Mouse (Mus musculus): ENCODE measurements at regions not wholly inside any gene's neighbourhood (a gene's known extent, or its start where the extent isn't known, plus 50 kb on each side); places are given as distances from the start of the nearest gene placed in this dataset.
A peak's percentile ranks its signal among the peaks of the same experiment; 100 is the strongest.

DNA sequence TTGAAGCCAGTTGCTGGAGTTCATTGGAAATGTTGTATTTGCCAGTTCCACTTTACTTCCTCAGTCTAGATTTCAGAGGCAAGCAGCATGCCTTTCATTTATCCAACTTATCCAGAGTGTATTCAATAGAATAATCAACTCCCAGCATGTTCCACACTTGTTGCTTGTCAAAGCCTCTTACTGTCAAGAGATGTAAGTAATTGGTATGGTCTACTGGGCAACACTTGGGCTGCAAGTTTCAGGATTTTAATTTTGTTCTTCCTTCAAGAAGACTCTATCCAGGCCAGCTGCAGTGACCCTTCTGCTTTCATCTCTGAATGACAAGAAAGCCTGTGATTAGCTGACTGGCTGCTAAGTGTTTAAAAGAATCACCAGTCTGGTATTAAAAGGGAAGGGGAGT is 3131.6 kb upstream of the Lrrc6 start:
- no peak for DNase-seq

DNA sequence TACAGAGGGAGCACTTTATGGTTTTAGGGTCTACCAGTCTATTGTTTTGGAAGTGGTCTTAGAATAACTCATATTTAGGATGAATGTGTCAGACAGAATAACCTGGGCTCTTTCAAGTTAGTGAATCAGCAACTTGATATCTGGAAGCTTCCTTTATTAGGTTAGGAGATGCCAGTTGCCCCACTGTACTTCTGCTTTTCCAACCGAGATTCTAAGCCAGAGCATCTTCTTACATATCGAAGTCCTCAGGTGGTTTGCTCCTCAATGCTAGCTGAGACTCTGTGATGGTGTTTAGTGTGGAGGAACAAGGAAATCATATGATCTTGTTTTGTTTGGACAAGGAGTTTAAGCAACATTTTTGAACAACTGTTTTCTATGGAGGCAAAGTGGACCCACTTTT is 3117.3 kb upstream of the Lrrc6 start:
- DNase-seq = no peak

- no peak for DNase-seq
These were observed 3113.3 kb upstream of the Lrrc6 start for GRCm38 (mm10) chr15:69614048-69614447.

- no peak for DNase-seq
These were observed 3090.7 kb upstream of the Lrrc6 start for GRCm38 (mm10) chr15:69591219-69592006.

GRCm38 (mm10) chr15:69588084-69588483 is 3087.4 kb upstream of the Lrrc6 start:
- DNase-seq = no peak

- DNase-seq = peak; percentile 4
These were observed 3076.0 kb upstream of the Lrrc6 start for GRCm38 (mm10) chr15:69576742-69577141.

- DNase-seq = peak; percentile 34
These were observed 3075.0 kb upstream of the Lrrc6 start for GRCm38 (mm10) chr15:69575611-69576153.

GRCm38 (mm10) chr15:69554171-69554570 is 3053.5 kb upstream of the Lrrc6 start:
- DNase-seq = no peak

DNA sequence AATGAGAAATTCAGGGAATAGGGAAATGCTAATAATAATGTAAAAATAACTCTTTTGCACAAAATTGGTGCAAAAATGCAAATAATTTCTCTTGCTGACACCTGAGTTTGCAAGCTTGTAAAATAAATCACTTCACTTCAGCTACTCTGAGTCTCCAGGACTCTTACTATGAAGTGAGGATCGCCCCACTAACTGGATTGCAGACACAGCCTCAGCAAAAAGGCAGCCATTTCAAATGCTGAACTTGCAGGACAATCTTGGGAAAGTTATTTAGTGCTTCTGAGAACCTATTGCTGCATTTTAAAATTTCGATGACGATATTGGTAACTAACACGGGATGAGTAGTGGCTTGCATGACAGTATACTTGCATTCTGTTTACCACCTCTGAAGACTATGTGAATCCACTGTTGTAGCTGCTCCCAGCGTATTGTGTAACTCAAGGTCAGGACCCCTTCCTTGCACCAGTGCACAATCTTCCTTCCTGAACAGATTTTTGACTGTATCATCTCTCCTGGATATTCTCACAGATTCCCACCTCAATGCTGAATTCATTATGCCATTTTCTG is 3051.4 kb upstream of the Lrrc6 start:
- no peak for DNase-seq

DNA sequence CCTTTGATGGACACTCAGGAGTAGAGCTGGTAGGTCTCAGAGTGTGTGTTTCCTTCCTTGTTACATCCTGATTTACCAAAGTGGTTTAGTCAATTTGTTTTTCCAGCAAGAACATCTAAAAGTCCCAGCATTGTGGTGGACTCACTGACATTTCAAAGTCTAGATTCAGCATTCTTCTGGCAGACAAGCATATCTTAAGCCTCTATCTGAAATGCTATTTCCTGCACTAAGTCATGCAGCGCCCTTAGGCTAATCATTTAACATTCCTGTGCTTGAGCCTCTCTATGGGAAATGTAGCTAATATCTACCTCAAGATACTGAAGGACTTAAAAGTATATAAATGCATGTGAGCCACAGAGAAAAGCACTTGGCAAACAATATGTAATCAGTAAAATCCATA is 3050.3 kb upstream of the Lrrc6 start:
- DNase-seq = no peak

- DNase-seq = no peak
These were observed 3025.9 kb upstream of the Lrrc6 start for GRCm38 (mm10) chr15:69526441-69527094.

DNA sequence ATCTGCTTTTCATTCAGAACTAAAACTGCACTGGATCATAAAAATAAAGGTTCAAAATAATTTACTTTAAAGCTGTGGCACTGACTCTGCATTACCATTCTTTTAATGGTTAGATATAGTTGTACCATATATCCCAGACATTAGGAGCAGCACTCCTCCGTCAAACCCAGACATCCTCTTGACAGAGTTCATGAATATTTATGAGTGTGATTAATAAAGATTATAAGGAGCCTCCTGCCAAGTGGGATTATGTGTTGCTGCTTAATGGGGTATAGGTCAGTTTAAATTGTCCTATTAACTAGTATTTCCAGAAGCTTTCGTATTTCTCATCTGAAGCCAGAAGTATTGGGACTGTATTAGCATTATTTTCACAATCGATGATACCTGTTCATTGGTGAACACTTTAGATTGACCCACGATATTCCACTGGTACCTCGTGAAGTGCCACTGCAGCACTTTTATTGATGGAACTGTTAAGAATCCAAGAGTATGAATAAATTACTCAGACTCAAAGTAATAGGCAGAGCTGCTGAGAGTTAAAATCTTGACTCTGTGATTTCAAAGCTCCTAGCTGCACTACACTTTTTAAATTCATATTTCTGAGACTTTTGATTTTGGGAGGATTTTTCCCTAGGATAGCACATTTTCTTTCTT is 2983.8 kb upstream of the Lrrc6 start:
- DNase-seq = no peak

DNA sequence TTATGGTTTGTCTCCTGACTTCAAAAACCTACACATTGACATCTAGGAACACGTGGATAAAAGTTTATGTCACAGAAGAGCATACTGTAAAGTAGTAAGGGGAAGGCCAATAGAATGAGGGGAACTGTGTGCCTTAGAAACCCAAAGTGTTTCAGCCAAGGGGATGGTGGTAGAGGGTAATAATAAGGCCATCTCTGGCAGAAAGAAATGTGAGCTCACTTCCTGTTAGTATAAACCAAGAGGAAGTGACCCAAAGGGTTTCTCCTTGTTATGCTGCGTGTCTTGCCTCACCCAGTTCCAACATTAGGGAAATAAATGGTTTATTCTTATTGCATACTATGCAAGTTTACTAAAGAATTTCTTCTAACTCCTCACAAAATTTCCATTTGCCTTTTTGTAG is 2982.4 kb upstream of the Lrrc6 start:
- DNase-seq = no peak

DNA sequence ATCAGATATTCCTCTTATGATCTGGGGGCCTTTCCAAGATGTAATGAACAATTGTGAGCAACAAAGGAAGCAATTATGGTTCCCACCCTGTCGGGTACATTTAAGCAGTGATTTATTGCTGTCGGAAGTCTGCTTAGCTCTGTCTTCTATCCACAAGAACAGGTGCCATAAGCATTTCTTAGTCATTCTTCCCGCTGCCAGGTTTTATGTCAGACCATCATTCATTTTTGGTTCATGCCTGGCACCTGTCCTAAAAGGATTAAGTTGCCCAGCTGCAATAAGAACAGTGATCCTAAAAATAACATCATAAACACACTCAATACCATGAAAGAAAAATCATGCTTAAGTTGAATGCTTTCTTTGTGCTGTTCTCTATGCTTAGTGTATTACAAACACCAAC is 2980.4 kb upstream of the Lrrc6 start:
- no peak for DNase-seq

- no peak for DNase-seq
These were observed 2976.3 kb upstream of the Lrrc6 start for GRCm38 (mm10) chr15:69477050-69477449.

GRCm38 (mm10) chr15:69469566-69469965 is 2968.9 kb upstream of the Lrrc6 start:
- no peak for DNase-seq

DNA sequence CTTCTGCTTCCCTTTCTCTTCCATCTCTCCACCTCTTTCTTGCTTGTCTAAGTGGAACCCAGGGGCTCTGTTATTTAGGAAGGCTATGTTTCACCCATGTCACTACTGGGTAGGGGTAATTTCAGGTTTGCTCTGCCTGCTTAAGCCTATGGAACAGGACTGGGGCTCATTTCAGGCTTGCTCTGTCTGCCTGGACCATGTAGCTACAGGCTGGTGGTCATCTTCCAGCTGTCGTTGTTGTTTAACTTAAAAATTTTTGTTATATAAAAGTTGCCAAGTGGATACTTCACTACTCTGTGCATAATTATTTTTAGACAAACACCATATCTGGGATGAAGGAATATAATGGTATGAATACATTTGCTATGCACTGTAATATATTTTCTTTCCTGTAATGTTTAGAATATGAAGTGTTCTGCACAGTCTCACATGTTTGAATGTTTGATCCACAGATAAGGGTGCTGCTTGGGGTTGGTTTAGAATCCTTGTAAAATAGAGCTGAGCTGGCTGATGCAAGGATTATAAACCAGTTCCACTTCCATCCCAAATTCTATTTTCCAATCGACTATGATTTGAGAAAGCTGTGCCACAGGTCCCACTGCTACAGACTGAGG is 2960.0 kb upstream of the Lrrc6 start:
- no peak for DNase-seq

GRCm38 (mm10) chr15:69457473-69457872 is 2956.8 kb upstream of the Lrrc6 start:
- DNase-seq = no peak

DNA sequence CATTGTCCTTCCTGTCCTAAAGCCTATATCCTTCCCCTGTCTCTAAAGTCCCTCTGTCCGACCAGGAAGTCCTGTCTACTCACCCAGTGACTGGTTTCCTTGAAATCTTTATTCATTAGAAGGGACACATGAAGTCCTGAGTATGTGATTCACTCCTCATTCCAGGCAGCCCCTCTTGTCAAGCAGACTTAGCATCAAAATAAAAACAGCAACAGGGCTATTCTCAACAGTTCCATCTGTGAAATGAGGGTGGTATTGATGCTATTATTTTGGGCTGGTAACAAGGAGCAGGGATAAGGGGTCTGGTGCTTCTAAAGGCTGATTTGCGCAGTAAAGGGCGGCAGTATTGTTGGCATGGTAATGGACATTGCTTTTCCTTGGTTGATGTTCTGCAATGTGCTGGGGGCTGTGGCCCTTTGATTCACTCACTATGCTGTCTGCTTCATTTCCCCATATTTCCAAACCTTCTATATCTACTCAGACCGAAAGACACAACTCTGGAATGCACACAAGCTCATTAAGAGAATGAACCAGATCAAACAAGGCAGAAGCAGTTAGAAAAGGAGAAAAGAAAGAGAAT is 2955.6 kb upstream of the Lrrc6 start:
- no peak for DNase-seq

DNA sequence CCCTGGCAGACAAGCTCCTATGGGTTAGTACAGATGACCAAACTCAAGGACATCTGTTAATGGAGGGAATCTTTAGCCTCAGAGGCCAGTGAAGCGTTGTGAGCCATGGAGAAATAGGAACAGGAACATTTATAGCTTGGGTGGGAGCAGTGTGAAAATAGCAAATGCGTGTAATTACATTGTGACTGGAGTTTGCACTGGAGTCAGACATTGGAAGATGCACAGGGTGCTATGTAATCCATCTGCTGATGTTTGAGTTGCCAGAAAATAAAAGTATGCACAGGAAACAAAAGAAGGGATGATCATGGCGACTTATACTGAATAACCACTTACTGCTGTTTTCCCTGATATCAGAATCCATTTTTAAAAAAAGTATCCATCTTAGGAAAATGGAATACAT is 2940.3 kb upstream of the Lrrc6 start:
- DNase-seq = no peak

DNA sequence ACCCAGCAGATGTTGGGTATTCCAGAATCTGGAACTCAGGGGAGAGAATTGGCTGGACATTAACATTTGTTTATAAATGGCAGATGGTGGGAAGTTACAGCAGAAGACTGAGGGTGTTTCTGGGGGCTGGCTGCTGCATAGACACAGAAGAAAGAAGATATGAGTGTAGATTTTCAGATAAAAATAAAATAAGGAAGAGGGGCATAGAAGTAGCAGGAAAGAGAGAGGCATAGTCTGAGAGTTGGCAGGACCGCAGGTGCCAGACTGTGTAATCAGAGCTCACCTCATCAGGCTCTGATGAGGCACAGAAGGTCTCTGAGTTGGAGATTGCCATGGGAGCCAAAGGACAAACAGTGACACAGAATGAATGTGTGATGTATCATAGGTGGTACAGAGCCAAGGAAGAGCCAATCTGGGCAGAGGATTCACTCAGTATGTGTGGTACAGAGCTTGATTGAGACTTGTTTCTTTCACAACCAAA is 2912.9 kb upstream of the Lrrc6 start:
- DNase-seq = no peak

- DNase-seq = no peak
These were observed 2888.9 kb upstream of the Lrrc6 start for GRCm38 (mm10) chr15:69389575-69389974.
